Mouse (Mus musculus): ENCODE results near the gene Fads2.

Fads2 gene

GRCm38 (mm10) chr19:10102054-10102700 is 631 bp upstream of the Fads2 start:
- DNase-seq, result no peak

GRCm38 (mm10) chr19:10100631-10101071 is 895 bp downstream of the Fads2 start:
- DNase-seq, result peak; percentile 92

- no peak for DNase-seq
Observed at GRCm38 (mm10) chr19:10097826-10098225, 3.7 kb downstream of the Fads2 start.

GRCm38 (mm10) chr19:10096371-10096876 is 5.1 kb downstream of the Fads2 start:
- DNase-seq, result no peak

- DNase-seq, result no peak
Observed at GRCm38 (mm10) chr19:10094695-10095094, 6.9 kb downstream of the Fads2 start.

- no peak for DNase-seq
Observed at GRCm38 (mm10) chr19:10093829-10094228, 7.7 kb downstream of the Fads2 start.

GRCm38 (mm10) chr19:10086976-10087375 is 14.6 kb downstream of the Fads2 start:
- no peak for DNase-seq

GRCm38 (mm10) chr19:10085454-10085853 is 16.1 kb downstream of the Fads2 start:
- DNase-seq, result no peak

- DNase-seq, result no peak
Observed at GRCm38 (mm10) chr19:10082105-10082504, 19.4 kb downstream of the Fads2 start.

- DNase-seq, result no peak
Observed at GRCm38 (mm10) chr19:10080384-10080783, 21.2 kb downstream of the Fads2 start.

GRCm38 (mm10) chr19:10078392-10078791 is 23.2 kb downstream of the Fads2 start:
- no peak for DNase-seq

GRCm38 (mm10) chr19:10073145-10073544 is 28.4 kb downstream of the Fads2 start:
- DNase-seq, result peak; percentile 36

- peak; percentile 28 for DNase-seq
Observed at GRCm38 (mm10) chr19:10071892-10072291, 29.7 kb downstream of the Fads2 start.

GRCm38 (mm10) chr19:10071166-10071565 is 30.4 kb downstream of the Fads2 start:
- peak; percentile 94 for DNase-seq

- peak; percentile 91 for DNase-seq
Observed at GRCm38 (mm10) chr19:10070186-10070980, 31.2 kb downstream of the Fads2 start.

GRCm38 (mm10) chr19:10067701-10068100 is 33.8 kb downstream of the Fads2 start:
- peak; percentile 47 for DNase-seq

GRCm38 (mm10) chr19:10066502-10066901 is 35.0 kb downstream of the Fads2 start:
- DNase-seq, result no peak

- no peak for DNase-seq
Observed at GRCm38 (mm10) chr19:10066189-10066500, 35.4 kb downstream of the Fads2 start.

GRCm38 (mm10) chr19:10065465-10066188 is 35.9 kb downstream of the Fads2 start:
- no peak for DNase-seq

- peak; percentile 33 for DNase-seq
Observed at GRCm38 (mm10) chr19:10064173-10065012, 37.2 kb downstream of the Fads2 start.

GRCm38 (mm10) chr19:10062862-10063261 is 38.7 kb downstream of the Fads2 start:
- no peak for DNase-seq

GRCm38 (mm10) chr19:10062292-10062691 is 39.3 kb downstream of the Fads2 start:
- no peak for DNase-seq

- DNase-seq, result no peak
Observed at GRCm38 (mm10) chr19:10061624-10062023, 39.9 kb downstream of the Fads2 start.
